Mouse (Mus musculus) layer of hippocampus, adult 2 months (tissue): ENCODE results near the gene Apc2. TPM values are rescaled to one million over a fixed set of nuclear protein-coding genes. Genes with fewer than 3 reads are reported as not detected.
"Not testable (repeated sequence)": the region's sequence is repeated elsewhere in the genome, so short reads cannot be mapped to it uniquely, and the experiment has no call there.

ENCODE experiments used
- DNase-seq, 2 experiments: peaks; one replicate each; pipeline ENCODE4 v3.0.0; 2022; ENCODE audit warnings: low spot score in 2 of 2
- H3K27ac ChIP-seq: fragments of 200-600 bp; 2 replicates; pipeline ENCODE4 v1.8.1; 2022
- H3K4me3 ChIP-seq: fragments of 200-600 bp; 2 replicates; pipeline ENCODE4 v1.8.1; 2022; ENCODE audit warnings: mild to moderate bottlenecking
- CTCF ChIP-seq: fragments of 200-600 bp; conservative IDR thresholded peaks from 2 replicates; pipeline ENCODE4 v1.8.1; 2022; ENCODE audit warnings: antibody characterized with exemption, mild to moderate bottlenecking, moderate library complexity
- long read RNA-seq, 2 experiments: library from polyadenylated mRNA; stranded (forward); transcript quantifications; one replicate each; pipeline ENCODE4 v2.0.0; 2021; ENCODE audit warnings: borderline mapping rate in 2 of 2
- total RNA-seq, 2 experiments: library from RNA; stranded (reverse); gene quantifications; 2 replicates each; pipeline ENCODE4 v1.2.3; 2021

The Apc2 gene
- 100 to 1,000 TPM in 1 of 2 experiments, 10 to 100 TPM in 1; 98.3 to 110 TPM for total RNA-seq
- long read RNA-seq, experiment 1, full-length matches to known transcripts: 2 of 36 reads
- long read RNA-seq, experiment 1, partial matches to known transcripts: 6 of 36 reads
- long read RNA-seq, experiment 1, other reads (novel, unspliced or antisense): 28 of 36 reads
- long read RNA-seq, experiment 2, full-length matches to known transcripts: 1 of 47 reads
- long read RNA-seq, experiment 2, partial matches to known transcripts: 28 of 47 reads
- long read RNA-seq, experiment 2, other reads (novel, unspliced or antisense): 18 of 47 reads

DNA sequence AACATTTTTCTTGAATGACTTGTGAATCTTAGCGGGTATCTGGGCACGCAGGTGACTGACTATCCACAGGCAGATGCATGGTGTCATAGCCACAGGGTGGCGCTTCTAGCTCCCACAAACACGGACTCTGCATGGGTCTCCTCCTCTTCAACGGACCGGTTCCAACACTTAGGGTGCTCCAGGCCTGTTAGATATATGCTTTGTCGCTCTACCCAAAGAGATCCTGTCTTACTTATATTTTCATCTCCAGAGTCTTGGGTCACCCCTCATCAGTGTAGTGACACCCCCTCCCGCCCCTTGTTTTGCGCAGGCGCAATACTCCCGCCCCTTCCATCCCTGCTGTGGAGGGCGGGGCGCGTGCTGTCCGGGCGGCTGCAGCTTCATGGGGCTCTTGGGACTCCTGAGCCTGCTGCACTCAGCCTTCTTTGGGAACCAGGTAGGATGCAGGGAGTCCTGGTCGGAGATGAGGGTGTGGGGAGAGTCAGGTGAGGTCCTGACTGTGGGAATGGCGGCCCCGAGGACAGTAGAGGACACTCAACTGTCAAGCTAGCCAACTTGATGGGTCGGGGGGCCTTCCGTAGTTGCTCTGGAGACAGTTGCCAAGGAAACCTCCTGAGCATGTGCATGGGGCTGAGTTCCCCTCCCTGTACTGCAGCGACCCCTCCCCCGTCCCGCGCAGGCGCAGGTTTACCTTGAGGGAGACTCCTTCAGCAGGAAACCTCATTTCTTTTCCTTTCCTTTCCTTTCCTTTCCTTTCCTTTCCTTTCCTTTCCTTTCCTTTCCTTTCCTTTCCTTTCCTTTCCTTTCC lies at the start of gene Apc2:
Gene Apc2, plus strand, starts transcription at position 360 of the 808 bp plus-strand sequence.
- DNase-seq: peak; percentile 75 to 83
- peak; percentile 87 for TF ChIP-seq CTCF
- Histone ChIP-seq H3K27ac (peak within 1 kb of the TSS; percentile 87), H3K4me3 (peak within 1 kb of the TSS; percentile 75)

DNA sequence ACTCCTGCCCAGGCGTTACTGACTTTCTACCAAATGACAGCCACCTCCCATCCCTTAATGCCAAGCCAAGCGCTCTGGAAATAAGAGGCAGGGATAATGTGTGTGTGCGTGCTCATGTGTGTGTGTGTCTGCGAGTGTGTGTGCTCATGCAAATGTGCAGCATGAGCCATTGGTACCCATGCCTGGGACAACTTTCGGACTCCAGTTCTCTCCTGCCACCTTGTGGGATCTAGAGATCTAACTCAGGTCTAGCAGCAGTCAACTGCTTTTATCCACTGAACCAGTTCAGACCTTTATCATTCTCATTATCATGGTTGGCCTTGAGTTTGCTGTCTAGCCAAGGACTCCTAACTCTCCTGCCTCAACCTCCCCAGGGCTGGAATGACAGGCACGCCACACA lies 47.9 kb upstream of the Apc2 start:
- H3K27ac ChIP-seq: no peak overlapping the region
- peak; percentile 68 for TF ChIP-seq CTCF

DNA sequence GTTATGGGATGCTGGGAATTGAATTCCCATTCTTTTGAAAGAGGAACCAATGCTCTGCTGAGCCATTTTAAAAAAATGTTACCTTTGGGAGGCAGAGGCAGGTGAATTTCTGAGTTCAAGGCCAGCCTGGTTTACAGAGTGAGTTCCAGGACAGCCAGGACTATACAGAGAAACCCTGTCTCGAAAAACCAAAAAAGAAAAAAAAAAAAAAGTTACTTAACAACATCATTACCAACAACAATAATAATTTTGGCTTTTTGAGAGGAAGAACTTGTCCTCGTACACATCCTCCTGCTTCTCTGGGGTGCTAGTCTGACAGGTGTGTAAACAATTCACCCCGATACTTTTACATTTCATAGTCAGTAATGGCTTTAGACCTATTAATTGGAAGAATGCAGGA lies 47.3 kb upstream of the Apc2 start:
- DNase-seq: not testable (repeated sequence)
- Histone ChIP-seq H3K27ac (peak overlapping the region; percentile 98), H3K4me3 (peak overlapping the region; percentile 94)

More for the DNA sequence above, 47.9 kb upstream of the Apc2 start:
- H3K4me3 ChIP-seq: no peak overlapping the region
- DNase-seq: no peak

DNA sequence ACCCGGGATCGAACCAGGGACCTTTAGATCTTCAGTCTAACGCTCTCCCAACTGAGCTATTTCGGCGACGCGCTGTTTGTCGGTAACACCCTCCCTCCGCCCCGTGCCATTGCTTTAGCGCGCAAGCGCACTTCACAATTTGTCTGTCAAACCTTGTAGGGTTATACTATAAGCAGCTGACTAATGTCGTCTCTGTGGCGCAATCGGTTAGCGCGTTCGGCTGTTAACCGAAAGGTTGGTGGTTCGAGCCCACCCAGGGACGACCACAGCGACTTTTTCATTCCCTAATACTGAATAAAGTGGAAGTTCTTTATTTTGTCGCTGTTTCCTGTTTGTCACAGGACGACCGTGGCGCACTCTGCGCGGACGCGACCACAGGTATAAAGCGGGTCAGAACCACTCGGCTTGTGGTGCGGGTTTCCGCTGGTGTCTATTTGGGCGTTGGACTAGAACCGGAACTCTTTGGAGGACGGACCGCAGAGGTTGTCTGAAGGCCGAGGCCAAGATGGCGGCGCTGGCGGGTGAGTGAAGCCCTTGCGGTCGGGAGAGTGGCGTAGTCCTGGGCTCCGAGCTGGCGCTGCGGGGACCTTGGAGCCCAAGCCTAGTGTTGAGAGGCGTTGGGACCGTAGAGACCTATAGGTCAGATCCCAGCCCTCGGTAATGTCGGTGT lies 46.7 kb upstream of the Apc2 start, which contains the start of gene Ndufs7:
Gene Ndufs7, plus strand, starts transcription at position 151 of the 670 bp plus-strand sequence.
- peak; percentile 94 to 98 for DNase-seq
- Histone ChIP-seq H3K4me3 (peak within 1 kb of the TSS; percentile 94), H3K27ac (peak within 1 kb of the TSS; percentile 98)
- 0 out of 2 replicates have a peak, but pooled peaks have one; percentile 8 for TF ChIP-seq CTCF

DNA sequence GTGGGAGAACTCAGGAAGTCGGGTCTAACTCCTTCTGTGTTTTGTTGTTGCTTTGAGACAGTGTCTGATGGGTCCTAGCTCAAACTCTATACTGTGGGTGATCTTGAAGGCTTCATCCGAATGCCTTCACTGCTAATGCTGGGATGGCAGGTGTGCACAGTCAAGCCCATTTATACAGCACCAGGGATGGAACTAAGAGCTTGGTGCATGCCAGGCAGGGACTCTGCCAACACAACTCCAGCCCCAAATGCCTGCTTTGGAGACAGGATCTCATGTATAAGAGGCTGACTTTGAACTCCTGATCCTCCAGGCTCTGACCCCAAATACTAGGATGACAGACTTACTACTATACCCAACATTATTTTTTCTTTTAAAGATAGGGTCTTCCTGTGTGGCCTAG lies 45.7 kb upstream of the Apc2 start:
- no peak for TF ChIP-seq CTCF
- Histone ChIP-seq H3K4me3 (peak overlapping the region; percentile 94), H3K27ac (peak overlapping the region; percentile 98)
- DNase-seq: no peak

DNA sequence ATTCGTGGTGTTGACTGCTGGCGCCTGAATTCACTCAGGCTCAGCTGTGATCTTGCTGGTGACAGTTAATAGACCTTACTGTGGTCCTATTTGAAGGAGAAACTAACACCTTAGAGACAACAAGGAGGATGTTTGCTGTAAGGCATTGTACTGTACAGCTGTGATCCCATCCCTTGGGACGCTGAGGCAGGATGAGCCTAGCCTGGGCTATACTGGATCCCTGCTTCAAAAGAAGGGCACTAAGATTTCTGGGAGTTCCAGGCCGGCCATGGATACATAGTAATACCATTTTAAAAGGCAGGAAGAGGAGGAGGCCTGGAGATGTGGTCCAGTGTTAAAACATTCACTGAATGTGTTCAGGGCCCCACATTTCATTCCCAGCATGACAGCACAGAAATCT lies 45.2 kb upstream of the Apc2 start:
- peak overlapping the region; percentile 94 for H3K4me3 ChIP-seq
- no peak for TF ChIP-seq CTCF
- H3K27ac ChIP-seq: peak overlapping the region; percentile 98
- DNase-seq: no peak

DNA sequence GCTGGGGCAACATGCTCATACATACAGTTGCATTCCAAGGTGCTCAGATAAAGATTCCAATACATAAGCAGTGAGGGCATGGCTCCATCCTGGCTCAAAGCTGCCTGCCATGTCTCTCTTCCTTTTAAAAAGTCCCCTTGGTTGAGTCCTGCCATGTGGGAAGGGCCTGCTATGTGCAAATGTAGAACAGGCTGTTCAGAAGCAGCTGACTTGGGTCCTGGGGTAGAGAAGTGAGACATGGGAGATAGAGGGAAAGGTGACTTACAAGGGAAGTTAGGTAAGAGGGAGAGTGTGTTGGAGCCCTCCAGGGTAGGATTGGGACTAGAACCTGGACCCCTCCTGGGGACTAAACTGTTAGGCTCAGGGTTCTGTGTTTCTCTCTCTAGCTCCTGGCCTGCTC lies 43.8 kb upstream of the Apc2 start:
- Histone ChIP-seq H3K27ac (no peak overlapping the region), H3K4me3 (no peak overlapping the region)
- DNase-seq: no peak
- TF ChIP-seq CTCF: no peak

DNA sequence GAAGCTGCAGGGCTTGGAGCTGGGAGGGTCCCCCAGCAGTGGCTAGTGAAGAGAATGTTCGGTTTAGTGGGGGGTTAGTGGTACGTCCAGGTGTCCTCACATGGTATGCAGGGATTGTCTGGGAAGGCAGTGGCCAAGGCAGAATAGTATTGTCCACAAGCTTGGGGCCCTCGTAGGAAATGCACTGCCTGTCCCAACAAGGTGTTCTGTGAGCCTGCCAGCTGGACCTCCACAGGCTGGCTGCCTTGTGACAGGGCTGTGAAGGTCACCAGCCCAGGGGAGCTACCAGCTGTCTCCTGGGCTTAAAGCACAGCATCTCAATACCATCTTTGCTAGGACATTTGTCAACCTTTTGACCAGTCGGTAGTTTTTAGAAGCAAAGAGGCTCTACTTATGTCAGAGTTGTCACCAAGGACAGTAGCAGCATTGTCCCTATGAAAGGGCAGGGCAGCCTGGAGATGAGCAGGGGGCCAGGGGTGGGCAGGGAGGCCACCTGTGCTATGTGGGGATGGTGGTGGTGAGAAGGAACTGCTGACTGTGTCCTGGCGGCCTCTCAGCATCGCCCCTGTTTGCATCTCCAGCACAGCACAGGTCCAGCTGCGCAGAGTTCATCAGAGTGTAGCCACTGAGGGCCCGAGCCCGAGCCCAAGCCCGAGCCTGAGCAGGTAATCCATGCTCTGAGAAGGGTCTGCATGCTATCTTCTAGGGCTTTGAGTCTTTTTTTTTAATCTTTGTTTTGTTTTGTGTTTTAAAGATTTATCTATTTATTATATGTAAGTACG lies 43.1 kb upstream of the Apc2 start:
- peak overlapping the region; percentile 39; the same call in 1 of the 2 replicates for H3K27ac ChIP-seq
- DNase-seq: no peak
- TF ChIP-seq CTCF: no peak

DNA sequence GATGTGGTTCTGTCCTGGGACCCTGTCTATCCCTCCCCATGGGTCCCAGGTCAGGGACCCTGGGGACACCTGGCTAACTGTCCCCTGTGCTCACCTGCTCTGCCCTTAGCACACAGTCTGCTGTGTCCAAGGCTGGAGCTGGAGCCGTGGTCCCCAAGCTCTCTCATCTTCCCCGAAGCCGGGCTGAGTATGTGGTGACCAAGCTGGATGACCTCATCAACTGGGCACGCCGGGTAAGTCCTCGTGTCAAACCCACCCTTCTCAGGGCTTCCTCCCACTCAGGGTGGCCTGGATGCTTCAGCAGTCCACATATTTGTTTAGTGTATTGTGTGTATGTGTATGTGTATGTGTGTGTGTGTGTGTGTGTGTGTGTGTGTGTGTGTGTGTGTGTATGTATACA lies 42.2 kb upstream of the Apc2 start:
- DNase-seq: no peak
- Histone ChIP-seq H3K4me3 (no peak overlapping the region), H3K27ac (no peak overlapping the region; the same call in 1 of the 2 replicates)
- TF ChIP-seq CTCF: no peak

More for the DNA sequence above, 43.1 kb upstream of the Apc2 start:
- H3K4me3 ChIP-seq: no peak overlapping the region

DNA sequence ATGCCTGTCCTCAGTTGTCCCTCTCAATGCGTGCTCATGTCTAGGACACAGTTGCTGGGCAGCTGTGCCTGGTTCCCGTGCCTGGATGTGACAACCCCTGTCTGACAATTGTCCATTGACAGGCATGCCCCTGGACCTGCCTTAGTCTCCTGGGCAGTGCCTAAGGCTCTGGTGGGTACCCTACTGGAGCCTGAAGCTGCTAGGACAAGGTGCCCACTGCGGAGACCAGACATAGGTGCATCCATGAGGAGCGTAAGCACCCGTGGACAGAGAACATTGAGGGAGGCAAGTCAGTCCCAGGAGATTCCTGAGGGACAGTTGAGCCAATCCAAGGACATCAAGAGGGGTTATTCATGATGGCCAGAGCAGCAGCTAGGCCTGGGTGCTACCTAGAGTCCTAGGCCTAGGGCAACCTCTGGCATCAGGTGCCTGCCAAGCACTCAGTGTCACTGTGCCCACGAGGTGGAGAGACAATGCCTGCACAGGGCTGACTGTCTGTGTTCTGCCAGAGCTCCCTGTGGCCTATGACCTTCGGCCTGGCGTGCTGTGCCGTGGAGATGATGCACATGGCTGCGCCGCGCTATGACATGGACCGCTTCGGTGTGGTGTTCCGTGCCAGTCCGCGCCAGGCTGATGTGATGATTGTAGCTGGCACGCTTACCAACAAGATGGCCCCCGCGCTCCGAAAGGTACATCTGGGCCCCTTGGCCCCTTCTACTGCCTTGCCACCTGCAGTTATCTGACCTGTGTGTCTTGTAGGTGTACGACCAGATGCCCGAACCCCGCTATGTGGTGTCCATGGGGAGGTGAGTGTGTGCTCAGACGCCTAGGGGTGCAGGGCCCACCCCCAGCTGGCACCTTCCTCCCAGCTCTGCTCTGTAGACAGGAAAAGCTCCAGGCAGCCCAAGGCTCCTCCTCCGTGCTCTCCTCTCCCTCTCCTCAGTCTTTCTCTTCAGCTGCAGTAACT lies 41.2 kb upstream of the Apc2 start:
- H3K27ac ChIP-seq: peak overlapping the region; percentile 39; the same call in 1 of the 2 replicates
- DNase-seq: no peak
- H3K4me3 ChIP-seq: no peak overlapping the region
- no peak for TF ChIP-seq CTCF

DNA sequence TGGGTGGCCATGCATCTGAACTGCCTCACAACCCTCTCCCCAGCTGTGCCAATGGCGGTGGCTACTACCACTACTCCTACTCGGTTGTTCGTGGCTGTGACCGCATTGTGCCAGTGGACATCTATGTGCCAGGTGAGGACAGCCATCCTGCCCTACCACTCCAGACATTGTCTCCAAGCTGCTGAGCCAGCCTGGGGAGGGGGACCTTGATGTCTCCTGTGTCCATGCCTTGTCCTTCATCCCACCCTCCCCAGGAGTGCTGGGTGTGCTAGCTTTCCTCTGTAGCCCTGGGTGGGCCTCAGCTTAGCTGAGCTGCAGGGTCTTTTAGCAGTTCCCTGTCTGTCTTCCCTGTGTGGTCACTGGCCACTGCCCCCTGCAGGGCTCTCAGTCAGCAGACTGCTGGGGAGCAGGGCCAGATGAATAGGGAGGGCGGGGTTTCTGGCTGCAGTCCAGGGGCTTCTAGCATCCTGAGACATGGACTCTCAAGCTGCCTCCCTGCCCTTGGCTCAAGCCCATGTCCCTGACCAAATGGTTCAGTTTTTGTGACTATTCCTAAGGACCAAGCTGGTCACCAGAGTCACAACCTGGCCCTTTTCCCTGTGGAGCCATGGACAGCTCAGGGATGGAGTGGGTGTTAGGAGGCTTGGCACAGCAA lies 39.8 kb upstream of the Apc2 start:
- TF ChIP-seq CTCF: peak; percentile 48
- H3K27ac ChIP-seq: peak overlapping the region; percentile 21; the same call in 1 of the 2 replicates
- H3K4me3 ChIP-seq: no peak overlapping the region
- DNase-seq: no peak
